Mouse (Mus musculus) urinary bladder, postnatal 4 days (tissue): ENCODE measurements at regions not wholly inside any gene's neighbourhood (a gene's known extent, or its start where the extent isn't known, plus 50 kb on each side); places are given as distances from the start of the nearest gene placed in this dataset.

Experiments used
- DNase-seq, 2 experiments: peaks; one replicate each; pipeline ENCODE4 v3.0.0; 2021 to 2022; ENCODE audit warnings: low spot score in 2 of 2

DNA sequence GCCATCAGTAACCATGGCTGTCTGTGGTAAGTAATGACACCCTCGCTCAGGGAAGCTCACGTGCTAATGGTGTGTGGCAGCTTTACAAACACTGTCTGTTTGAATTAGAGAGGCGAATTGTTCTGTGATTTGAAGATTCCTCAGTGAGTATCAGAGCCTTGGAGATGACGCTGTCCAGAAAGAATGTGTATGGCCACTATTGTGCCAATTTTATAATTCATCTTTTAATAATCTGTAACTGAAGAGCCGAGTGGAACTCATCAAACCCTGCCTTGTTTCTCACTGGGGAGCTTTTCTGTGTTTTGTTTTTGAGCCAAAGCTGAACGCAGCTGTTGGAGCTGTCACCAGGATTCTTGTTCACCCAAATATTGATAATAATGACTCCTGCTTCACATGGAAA lies 171.7 kb downstream of the Dact1 start:
- no peak for DNase-seq

DNA sequence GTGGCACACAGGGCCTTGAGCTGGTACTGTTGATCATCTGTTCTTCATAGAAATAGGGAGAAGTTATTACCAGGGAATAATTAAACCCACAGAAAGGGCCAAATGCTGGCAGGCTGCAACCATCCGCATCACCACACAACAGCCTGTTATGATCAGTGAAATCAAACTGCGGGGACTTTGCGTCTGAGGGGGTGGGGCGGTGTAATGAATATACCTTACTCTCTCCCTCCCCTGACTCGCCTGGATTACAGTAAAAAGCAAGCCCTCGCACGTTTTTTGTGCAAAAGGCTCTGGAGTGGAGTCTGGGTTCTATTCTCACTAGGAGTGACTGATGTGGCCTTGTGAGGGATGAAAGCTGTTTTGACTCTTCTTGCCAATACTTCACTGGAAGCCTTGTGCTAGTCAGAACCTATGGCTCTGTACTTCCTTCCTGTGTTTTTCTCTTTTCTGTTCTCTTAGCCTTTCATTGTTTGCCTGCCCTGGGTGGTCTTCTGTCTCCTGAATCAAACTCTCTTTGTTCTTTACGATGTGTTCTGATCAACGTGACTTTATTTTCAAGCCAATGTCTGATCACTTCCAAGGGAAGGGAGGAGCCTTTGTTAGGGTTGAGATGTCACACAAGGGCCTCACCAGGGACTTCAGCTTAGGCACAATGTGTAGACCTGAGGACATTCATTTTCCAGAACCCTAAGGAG lies 172.4 kb downstream of the Dact1 start:
- DNase-seq: no peak

DNA sequence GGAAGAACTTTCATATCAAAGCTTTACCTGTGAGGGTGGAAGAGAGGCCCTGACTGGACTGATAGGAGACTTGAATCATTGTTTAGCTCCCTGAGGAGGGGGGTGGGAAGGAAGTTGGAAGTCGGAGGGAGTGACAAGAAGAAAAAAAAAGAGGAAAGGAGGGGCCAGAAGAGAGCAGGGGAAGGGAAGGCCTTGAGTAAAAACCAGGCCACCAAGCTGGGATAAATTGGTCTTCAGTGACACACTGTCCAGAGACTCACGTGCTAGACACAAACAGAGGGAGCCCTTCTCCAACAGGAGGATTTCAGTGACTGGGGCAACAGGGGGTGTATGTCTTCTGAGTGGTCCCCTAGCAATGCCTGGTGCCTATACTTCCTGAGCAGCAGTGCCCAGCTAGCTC lies 172.9 kb downstream of the Dact1 start:
- no peak for DNase-seq

DNA sequence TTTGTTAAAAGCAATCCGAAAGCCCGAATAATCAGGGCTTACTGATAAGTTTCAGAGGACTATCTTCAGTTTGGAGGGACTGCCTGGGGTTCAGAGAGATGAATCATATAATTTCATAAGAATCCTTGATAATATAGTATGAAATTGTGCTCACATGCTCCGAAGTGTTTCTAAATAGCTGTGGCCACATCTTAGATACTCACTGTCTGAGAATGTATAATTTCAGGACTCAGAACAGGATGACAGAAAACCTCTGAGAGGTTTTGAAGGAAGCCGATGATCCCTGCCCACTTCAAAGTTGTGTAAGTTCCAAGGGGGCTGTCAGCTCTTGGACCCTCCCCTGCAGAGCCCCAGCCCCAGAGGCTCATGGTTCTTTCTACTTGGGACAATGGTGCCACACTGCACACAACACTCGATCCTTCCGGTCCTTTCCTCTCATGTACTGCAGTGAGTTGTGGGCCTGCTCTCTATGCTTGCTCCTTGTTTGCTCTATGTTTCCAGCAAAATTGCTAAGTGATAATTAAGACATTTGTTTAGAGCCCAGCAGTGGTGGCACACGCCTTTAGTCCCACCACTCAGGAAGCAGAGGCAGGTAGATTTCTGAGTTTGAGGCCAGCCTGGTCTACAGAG lies 174.0 kb downstream of the Dact1 start:
- DNase-seq: no peak

DNA sequence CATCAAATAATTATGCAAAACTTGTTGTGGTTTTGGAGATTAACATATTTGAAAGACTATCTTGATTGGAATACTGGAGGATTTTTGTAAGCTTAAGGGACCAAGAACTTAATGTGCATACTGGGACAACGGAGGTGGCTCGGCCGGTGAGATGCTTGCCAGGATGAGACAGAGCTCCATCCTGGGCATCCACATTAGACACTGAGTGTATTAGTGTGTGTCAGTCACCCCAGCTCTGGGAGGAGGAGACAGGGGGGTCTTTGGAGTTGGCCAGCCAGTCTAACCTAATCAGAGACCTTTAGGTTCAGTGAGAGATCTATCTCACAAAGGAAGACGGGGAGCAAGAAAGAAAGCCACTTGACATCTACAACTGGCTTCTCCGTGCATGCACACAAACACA lies 174.6 kb downstream of the Dact1 start:
- DNase-seq: no peak

DNA sequence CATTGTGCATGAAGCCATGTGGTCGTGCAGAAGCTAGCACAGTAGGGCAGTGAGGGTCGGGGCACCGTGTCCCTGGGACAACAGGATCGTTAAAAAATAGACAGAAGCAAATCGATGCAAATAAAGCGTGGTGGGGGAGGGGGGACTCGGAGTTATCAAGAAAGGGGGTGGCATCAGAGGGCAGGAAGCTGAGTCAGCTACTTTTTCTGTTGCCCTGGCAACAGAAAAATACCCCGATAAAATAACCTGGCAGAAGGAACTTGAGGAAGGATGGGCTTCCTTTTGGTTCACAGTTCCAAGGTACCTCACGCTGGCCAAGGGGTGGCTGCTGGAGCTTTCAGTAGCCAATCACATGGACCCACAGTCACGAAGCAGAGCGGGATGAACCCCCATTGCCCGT lies 176.4 kb downstream of the Dact1 start:
- DNase-seq: no peak

DNA sequence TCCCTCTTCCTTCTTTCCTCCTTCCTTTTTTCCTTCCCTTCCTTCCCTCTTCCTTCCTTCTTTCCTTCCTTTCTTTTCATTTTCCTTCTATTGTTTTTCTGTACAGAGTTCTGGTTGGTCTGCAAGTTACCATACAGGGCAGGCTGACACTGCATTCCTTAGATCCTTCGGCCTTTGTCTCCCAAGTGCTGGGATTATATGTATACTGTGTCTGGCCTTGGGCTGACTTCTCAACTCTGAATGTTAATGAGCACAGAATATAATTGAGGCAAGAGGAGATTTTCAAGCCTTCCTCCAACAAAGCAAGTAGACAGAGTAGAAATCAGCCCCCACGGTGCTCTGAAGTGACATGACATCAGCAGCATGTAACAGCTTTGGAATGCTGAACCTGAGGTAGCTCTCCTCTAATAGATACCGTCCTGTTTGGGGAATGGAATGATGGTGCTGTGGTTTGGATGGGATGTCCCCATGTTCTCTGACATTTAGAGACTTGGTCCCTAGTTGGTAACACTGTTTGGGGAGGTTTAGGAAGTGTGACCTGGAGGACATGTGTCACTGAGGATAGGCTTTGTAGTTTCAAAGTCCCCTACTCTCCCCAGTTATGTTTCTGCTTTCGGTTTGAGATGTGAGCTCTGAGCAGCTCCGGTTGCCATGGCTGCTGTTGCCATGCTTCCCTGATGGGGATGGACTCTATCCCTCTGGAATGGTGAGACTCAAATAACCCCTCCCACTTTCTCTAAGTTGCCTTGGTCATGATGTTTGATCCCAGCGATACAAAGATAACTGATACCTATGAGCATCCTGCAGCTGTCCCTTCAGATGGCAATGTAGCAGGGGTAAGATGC lies 178.1 kb downstream of the Dact1 start:
- no peak for DNase-seq

DNA sequence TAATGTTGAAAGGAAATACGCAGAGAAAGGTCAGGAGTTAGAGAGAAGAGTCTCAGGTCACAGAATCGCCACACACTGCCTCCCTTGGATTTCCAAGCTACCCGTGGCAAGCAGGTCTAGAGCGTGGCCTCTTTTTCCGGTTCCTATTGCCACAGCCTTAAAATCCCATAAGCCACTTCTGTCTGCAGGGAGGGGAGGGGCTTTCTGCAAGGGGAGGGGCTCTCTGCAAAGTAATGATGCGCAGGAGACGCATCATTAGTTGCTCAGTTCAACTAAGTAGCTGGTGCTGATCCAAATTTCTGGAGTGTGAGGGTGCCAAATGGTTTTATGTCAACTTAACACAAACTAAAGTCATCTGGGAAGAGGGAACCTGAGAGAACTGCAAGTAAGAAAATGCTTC lies 179.6 kb downstream of the Dact1 start:
- no peak for DNase-seq

DNA sequence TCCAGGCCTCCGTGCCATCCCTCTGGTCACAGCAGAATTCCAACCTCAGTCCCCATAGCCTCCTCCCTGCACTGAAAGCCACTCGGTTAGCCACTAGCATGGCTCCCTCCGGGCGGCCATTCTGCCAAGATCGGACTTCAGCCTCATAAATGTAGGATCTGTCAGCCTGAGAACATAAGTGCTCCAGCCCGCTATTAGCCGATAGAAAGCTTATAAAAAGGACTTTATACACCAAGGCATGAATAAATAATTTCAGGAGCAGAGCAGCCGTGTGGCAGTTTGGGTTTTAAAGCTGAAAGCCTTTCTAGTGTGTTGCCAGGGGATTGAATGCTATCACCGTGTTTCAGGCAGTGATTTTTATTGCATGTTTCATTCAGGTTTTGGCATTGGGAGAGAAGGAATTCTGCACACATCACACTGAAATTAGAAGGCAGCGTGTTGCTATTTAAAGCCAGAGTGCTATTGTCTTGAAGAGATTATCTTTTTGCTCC lies 185.2 kb downstream of the Dact1 start:
- DNase-seq: no peak

DNA sequence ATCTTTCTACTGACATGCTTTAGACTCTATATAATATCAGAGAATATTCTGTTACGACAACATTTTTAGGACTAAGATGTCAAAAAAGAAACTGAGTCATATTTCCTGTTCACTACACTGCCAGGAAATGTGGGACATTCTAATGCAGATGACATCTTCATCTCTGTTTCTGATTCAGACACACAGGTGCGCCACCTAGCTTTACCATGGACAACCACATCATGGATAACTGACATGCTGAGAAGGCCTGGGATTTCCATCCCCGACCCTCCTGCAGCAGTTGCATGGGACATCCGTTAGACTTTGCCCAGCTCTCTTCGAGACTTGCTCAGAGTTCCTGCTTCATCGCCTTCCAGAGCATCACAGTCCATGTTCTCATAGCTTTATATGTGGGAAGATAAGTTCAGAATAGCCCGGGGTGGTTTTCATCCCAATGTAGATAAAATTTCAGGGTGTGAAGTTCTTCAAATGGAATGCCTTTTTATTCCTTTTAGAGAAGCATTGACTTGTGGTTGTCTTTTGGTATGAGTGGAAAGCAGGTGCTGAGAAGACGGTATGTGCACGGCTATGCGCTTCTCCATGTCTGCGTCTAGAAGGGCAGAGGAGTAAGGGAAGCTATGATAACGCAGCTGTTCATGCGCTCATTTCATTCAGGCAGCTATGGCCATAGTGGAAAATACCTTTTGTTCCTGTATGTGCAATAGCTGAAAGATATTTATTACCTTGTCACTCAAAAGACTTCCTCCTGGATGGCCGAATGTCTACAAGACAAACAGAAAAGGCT lies 188.8 kb downstream of the Dact1 start:
- DNase-seq: no peak

DNA sequence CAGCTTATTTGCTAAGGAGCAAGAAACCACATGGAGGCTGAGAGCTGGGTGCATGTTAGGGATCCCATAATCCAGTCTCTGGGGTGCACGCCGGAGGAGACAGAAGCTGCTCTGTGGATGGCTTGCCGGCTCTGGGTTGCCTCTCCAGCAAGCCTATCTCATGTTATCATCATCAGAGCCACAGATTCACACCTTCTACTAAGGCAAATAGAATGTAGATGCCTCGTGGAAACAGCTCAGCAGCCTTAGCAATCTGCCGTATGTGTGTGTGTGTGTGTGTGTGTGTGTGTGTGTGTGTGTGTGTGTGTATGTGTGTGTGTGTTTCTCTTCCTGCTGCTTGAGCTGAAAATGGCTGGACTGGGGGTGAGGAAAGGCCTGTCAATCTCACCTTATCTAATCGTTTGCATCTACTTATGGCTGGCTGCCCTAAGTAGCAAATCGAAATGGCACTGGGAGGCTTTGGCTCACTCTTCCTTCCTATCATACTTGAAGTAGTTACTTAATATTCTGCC lies 191.7 kb downstream of the Dact1 start:
- no peak for DNase-seq

DNA sequence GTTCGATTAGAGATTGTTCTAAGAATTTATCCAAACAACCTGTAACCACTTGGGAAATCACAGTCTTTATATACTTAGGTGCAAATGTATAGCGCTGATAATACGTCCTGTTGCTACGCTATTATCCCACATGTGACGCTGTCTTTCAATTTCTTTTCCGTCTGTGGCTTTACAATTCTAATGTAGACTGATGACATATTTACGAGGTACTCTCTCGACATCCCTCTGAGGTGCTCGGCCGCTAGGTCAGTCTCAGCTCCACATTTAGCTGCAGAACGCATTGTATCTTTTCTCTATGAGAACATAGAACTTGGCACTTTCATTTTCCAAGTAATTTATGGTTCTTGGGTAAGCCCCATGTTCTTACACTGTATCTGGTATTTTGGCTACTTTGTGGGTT lies 193.6 kb downstream of the Dact1 start:
- DNase-seq: no peak

DNA sequence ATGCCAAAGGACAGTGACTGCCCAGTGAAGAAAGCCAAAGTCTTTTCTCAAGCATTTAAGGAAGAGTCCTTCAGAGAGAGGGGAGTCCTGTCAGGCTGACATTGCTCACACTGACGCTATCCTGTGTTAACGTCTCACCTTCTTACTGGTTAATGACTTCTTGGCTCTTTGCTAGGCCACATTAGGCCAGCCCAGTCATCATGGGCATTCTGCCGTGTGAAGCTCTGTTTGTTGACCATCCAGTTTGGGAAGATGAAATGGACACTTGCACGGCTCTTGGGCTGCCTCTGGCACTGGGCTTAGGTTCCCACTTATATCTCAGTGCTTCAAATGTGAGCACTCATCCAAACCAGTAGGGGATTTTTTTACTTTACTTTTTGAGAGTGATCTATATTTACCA lies 196.5 kb downstream of the Dact1 start:
- DNase-seq: no peak

DNA sequence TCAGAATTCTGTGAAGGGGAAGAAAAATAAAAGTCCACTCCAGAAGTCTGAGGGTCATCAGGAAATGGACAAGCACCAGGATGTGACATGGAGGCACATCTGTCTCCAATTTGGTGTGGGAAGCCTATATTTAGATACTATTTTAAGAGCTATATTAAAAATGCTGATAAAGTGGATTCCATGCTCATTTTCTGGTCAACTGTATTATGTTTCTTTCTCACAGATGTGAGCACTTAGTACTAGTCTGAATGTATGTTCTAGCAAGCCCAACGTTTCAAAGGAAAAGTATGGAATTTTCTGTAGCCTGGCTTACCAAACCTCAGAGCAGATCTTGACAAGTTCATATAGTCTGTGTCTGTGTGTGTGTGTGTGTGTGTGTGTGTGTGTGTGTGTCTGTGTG lies 197.0 kb downstream of the Dact1 start:
- no peak for DNase-seq

DNA sequence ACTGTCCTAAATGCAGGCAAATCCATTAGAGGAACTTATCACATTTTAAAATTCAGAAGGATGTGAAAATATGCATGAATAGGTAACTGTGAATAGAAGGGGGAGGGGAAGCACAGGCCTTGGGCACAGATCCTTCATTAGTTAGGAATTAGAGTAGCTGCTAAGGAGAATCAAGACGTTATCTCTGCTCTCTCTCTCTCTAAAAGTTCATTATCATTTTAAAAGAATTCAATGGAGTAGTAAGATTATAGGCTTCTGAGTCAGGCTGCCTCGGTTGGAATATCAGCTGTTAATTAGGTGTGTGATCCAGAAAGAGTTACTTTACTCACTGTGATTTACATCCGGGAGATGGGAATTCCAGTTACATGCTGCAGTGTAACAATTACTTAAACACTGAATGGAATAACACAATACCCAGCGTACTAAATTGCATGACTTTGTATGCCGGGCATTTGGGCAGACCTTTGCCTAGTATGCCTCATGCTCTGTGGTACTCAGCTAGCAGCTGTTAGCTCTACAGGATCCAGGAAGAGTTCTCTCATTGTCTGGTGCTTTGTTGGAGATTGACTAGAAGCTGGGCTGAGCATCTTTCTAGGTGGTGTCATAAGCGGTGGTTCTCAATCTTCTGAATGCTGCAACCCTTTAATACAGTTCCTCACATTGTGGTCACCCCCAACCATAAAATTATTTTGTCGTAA lies 203.4 kb downstream of the Dact1 start:
- DNase-seq: no peak

DNA sequence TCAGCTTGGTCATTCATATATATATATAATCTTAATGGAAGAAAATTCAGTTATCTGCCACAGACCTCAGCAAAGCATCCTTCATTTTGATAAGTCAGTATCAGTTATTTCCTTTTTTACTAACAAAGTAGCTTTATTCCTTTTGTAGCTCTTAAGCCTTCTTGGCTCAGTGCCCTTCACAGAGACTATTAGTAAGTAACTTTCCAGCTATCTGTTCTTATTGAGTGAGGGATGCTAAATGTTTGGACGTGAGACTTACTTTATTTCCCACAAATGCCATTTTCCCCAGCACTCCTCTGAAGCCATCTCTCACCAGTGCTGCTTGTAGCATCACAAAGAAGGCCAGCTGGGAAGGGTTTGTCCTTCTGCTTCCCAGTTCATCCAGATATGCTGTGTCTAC lies 209.8 kb downstream of the Dact1 start:
- no peak for DNase-seq

DNA sequence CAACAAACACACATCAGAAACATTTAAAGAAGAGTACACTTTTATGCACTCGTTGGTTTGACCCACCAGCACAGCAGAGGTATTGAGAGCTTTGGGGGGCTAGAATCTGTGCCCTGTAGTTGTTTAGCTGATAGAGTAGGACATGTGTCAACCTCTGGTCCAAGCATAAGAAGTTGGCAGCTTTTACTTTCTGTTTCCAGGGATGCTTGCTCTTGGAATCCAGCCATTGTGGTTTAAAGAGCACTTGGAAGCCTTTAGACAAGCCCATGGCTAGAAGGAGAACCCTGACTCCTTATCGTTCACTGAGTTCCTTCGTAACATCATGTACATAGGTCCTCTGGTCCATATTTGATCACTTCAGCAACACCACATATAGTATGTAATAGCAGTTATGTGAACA lies 212.3 kb downstream of the Dact1 start:
- no peak for DNase-seq

DNA sequence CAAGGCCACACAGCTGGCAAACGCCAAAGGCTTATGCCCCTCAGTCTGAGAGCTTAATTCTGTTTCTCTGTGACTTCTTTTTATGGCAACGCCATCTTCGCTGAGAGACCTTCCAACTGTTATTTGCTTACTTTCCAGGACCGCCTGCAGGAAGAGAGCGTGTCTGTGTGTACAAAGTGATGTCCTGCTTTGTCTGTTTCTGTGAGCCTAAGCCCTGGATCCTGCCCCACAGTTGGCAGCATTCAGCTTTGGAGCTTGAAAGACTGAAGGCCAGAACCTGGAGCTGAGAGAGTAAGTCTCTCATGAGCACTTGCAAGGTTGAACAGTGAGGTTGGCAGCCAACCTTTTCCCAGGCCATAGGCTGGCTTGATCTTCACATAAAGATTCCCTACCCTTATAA lies 212.8 kb downstream of the Dact1 start:
- no peak for DNase-seq

DNA sequence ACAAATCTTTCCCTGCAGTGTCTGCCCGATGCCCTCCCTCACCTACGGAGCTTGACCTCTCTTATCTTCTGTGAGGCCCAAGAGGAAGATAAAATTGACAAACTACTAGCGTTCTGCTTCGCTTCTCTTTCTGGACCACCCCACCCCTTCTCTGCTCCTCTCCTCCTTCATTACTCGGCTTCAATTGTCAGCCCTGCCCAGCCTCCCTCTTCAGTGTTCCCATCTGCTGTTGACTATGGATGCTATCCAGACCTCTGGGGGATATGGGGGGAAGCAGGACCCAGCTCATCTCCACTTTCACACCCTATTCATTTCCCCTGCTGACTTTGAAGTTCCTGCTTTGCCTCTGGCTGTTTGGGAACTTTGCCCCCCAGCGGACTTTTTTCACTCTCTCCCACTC lies 214.5 kb downstream of the Dact1 start:
- DNase-seq: peak in 1 of 2 experiments; percentile 21

DNA sequence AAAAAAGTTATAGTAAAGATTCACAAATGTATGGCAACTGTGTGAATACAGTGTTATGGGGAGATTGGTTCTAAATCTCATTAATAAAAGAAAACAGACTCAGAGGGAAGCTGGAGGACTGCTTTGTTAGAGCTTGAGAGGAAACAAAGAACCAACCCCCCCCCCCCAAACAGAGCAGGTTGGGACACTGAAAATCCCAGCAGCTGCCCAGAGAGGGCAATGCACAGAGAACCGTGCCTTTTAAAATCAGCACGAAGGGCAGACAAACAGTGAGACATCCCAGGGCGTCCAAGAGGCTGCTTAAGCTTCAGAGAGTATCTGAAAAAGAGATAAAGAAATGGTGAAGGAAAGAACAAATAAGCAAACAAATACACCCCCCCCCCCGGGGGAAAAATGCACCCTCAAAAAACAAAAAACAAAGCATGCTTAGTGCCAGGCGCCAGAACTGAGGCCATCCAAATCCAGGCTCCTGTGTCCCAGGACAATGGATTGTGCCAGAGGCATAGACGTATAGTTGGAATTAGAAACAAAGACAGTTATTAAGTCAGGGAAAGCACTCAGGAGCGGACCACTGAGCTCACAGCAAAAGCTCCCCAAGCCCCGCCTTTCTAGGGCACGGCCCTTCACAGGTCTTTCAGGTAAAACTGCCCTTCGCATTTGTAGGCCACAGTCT lies 215.7 kb downstream of the Dact1 start:
- no peak for DNase-seq

DNA sequence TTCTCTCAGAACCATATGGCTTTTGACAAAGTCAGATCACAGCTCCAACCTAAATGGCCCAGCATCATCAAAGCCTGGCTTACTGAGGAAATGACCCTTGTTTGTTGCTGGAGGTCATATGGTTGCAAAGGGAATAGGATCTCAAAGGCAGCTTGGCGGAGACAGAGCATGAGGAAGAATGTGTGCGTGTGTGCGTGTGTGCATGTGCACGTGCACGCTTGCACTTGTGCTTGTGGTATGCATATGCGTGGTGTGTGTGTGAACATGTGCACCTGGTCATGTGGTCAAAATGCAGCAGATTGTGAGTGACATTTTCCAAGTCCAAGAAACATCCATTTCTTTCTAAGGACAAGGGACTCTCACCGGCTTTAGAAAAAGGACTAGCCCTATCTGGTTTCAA lies 216.9 kb downstream of the Dact1 start:
- DNase-seq: no peak
